In the genomic region with DNA sequence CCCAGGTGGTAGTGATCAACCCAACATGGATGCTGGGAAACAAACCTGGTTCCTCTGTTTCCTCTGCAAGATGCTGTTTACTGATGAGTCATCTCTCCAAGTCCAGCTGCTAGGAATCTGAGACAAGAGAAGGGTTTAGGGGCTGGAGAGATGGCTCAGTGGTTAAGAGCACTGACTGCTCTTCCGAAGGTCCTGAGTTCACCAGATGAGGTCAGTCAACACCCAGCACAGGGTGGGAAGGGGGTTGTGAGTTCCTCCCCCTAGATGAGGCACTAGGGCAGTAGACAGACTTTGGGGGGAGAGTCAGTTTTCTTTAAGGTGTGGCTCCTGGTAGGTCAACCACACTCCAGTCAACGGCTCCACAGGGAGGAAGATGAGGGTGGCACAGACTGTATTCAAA, we compare ENCODE assay signal across 27 mouse cellular contexts. TPM values are rescaled to one million over a fixed set of nuclear protein-coding genes. Genes with fewer than 3 reads are reported as not detected.
"Had no signal": no experiment of that assay in that cellular context is flagged by ENCODE, and none has a peak within 500 bp of the region (broad histone marks: within the 10 kb centered on the region; RNA-seq: fewer than 3 reads in every experiment).

No protein-coding gene starts in this region.

- H3K4me3 ChIP-seq: gastrocnemius, adult 2 months; heart, embryonic 10.5 days; heart, embryonic 12.5 days; hindbrain, embryonic 10.5 days; hindbrain, embryonic 12.5 days; intestine, embryonic 15.5 days; layer of hippocampus, adult 2 months; left cerebral cortex, adult 2 months; limb, embryonic 10.5 days; limb, embryonic 12.5 days had no signal

- H3K36me3 ChIP-seq: heart, embryonic 10.5 days; hindbrain, embryonic 12.5 days; intestine, embryonic 15.5 days; limb, embryonic 10.5 days; limb, embryonic 12.5 days had no signal

- H3K4me1 ChIP-seq: intestine, embryonic 15.5 days had no signal

- H3K4me2 ChIP-seq: heart, embryonic 12.5 days; hindbrain, embryonic 12.5 days; hindbrain, embryonic 14.5 days; intestine, embryonic 15.5 days; limb, embryonic 12.5 days; liver, embryonic 11.5 days had no signal

- DNase-seq: gastrocnemius, adult 2 months; gastrocnemius, postnatal 10 days; gastrocnemius, postnatal 25 days; heart, adult 18-20 months; heart, postnatal 10 days; heart, postnatal 4 days; kidney, adult 18-20 months; kidney, adult 8-10 months; kidney, postnatal 10 days; kidney, postnatal 25 days; kidney, postnatal 4 days; liver had no signal

- H3K27ac ChIP-seq: gastrocnemius, adult 2 months; heart, embryonic 10.5 days; hindbrain, embryonic 10.5 days; hindbrain, embryonic 12.5 days; hindbrain, embryonic 14.5 days; intestine, embryonic 15.5 days; layer of hippocampus, adult 2 months; left cerebral cortex, adult 2 months; limb, embryonic 10.5 days; limb, embryonic 12.5 days had no signal

- ATAC-seq: hindbrain, embryonic 16.5 days; inflammation-experienced regulatory T-cells, adult 6 months; intestine, embryonic 15.5 days; intestine, postnatal 0 days had no signal

- H3K9ac ChIP-seq: heart, embryonic 12.5 days; hindbrain, embryonic 12.5 days; hindbrain, embryonic 14.5 days; intestine, embryonic 15.5 days; limb, embryonic 12.5 days had no signal

- H3K9me3 ChIP-seq: heart, embryonic 10.5 days; hindbrain, embryonic 10.5 days; hindbrain, embryonic 12.5 days; intestine, embryonic 15.5 days; limb, embryonic 10.5 days; limb, embryonic 12.5 days had no signal

- H3K27me3 ChIP-seq: heart, embryonic 12.5 days; hindbrain, embryonic 12.5 days; intestine, embryonic 15.5 days; limb, embryonic 12.5 days had no signal

RNA-seq across cellular contexts. Expression of a gene that starts 35.4 kb away (rescaled TPM):
- total RNA-seq: granulocyte monocyte progenitor cell, adult 5-6 weeks had no signal
